Mouse (Mus musculus): Measurements from ENCODE around the gene Mthfd1l.

Mthfd1l gene

GRCm38 (mm10) chr10:4123280-4123945, 150.5 kb downstream of the Mthfd1l start:
- peak; percentile 65 for DNase-seq

- DNase-seq = no peak
Measured at GRCm38 (mm10) chr10:4124148-4124547, 151.2 kb downstream of the Mthfd1l start.

GRCm38 (mm10) chr10:4125232-4125631, 152.3 kb downstream of the Mthfd1l start:
- no peak for DNase-seq

GRCm38 (mm10) chr10:4126335-4127012, 153.6 kb downstream of the Mthfd1l start:
- no peak for DNase-seq

GRCm38 (mm10) chr10:4128411-4128810, 155.5 kb downstream of the Mthfd1l start:
- DNase-seq = peak; percentile 56

GRCm38 (mm10) chr10:4128915-4129314, 156.0 kb downstream of the Mthfd1l start:
- DNase-seq = peak; percentile 82

GRCm38 (mm10) chr10:4129461-4129860, 156.5 kb downstream of the Mthfd1l start:
- DNase-seq = peak; percentile 78

GRCm38 (mm10) chr10:4130034-4130607, 157.2 kb downstream of the Mthfd1l start:
- peak; percentile 20 for DNase-seq

- DNase-seq = no peak
Measured at GRCm38 (mm10) chr10:4132735-4133134, 159.8 kb downstream of the Mthfd1l start.

- no peak for DNase-seq
Measured at GRCm38 (mm10) chr10:4135100-4135764, 162.3 kb downstream of the Mthfd1l start.

GRCm38 (mm10) chr10:4139531-4139930, 166.6 kb downstream of the Mthfd1l start:
- DNase-seq = no peak

- DNase-seq = no peak
Measured at GRCm38 (mm10) chr10:4141689-4142088, 168.8 kb downstream of the Mthfd1l start.

GRCm38 (mm10) chr10:4142816-4143215, 169.9 kb downstream of the Mthfd1l start:
- DNase-seq = no peak

GRCm38 (mm10) chr10:4143381-4143780, 170.5 kb downstream of the Mthfd1l start:
- no peak for DNase-seq

GRCm38 (mm10) chr10:4145080-4145807, 172.3 kb downstream of the Mthfd1l start:
- peak; percentile 68 for DNase-seq

- no peak for DNase-seq
Measured at GRCm38 (mm10) chr10:4146947-4147346, 174.0 kb downstream of the Mthfd1l start.

GRCm38 (mm10) chr10:4151159-4151558, 178.2 kb downstream of the Mthfd1l start:
- DNase-seq = no peak

- DNase-seq = no peak
Measured at GRCm38 (mm10) chr10:4151862-4152776, 179.2 kb downstream of the Mthfd1l start.

GRCm38 (mm10) chr10:4153031-4153430, 180.1 kb downstream of the Mthfd1l start:
- no peak for DNase-seq

GRCm38 (mm10) chr10:4154035-4154434, 181.1 kb downstream of the Mthfd1l start:
- DNase-seq = no peak

GRCm38 (mm10) chr10:4155521-4155920, 182.6 kb downstream of the Mthfd1l start:
- DNase-seq = no peak

- DNase-seq = peak; percentile 76
Measured at GRCm38 (mm10) chr10:4158533-4158932, 185.6 kb downstream of the Mthfd1l start.
